Mouse (Mus musculus) stomach, postnatal 0 days (tissue): ENCODE measurements around the gene Mpg. TPM values are rescaled to one million over a fixed set of nuclear protein-coding genes. Genes with fewer than 3 reads are reported as not detected.

Experiments
- ATAC-seq: fragments of 200-750 bp; cut with Nextera tagmentation; 2 replicates; pipeline ENCODE4 v1.8.0; 2017; ENCODE audit not compliant: low FRiP score, low TSS enrichment
- DNase-seq: peaks from one replicate; pipeline ENCODE4 v3.0.0-alpha.2; 2016; ENCODE audit warnings: low spot score
- H3K27ac ChIP-seq: fragments of 300-500 bp; sonication (generic); replicated peaks from 2 replicates; pipeline ENCODE4 v1.5.1; 2014; ENCODE audit warnings: mild to moderate bottlenecking, control low read depth
- H3K27me3 ChIP-seq: fragments of 300-500 bp; sonication (generic); 2 replicates; pipeline ENCODE4 v1.6.1; 2014; ENCODE audit warnings: low read length; ENCODE audit not compliant: control insufficient read depth, insufficient read depth
- H3K36me3 ChIP-seq: fragments of 300-500 bp; sonication (generic); 2 replicates; pipeline ENCODE4 v1.6.1; 2014; ENCODE audit warnings: low read length, mixed read lengths; ENCODE audit not compliant: control insufficient read depth, insufficient read depth
- H3K4me1 ChIP-seq: fragments of 300-500 bp; sonication (generic); replicated peaks from 2 replicates; pipeline ENCODE4 v1.6.1; 2014; ENCODE audit warnings: antibody characterized with exemption; ENCODE audit not compliant: control insufficient read depth, insufficient read depth
- H3K4me2 ChIP-seq: fragments of 300-500 bp; sonication (generic); replicated peaks from 2 replicates; pipeline ENCODE4 v1.6.1; 2014; ENCODE audit warnings: low read depth, mild to moderate bottlenecking, control low read depth, moderate library complexity
- H3K4me3 ChIP-seq: fragments of 300-500 bp; sonication (generic); 2 replicates; pipeline ENCODE4 v1.5.1; 2014; ENCODE audit warnings: low read depth, low read length, control low read depth
- H3K9ac ChIP-seq: fragments of 300-500 bp; sonication (generic); 2 replicates; pipeline ENCODE4 v1.6.1; 2014; ENCODE audit warnings: mild to moderate bottlenecking, low read length, control low read depth, mixed read lengths
- H3K9me3 ChIP-seq: fragments of 300-500 bp; sonication (generic); 2 replicates; pipeline ENCODE4 v1.6.1; 2016; ENCODE audit warnings: low read length; ENCODE audit not compliant: control insufficient read depth
- CTCF ChIP-seq: IDR thresholded peaks from 2 replicates; pipeline ENCODE4 v1.5.1; 2016; ENCODE audit warnings: antibody characterized with exemption, low read depth, mild to moderate bottlenecking, moderate library complexity
- EP300 ChIP-seq: optimal IDR thresholded peaks from 2 replicates; pipeline ENCODE3; 2016; ENCODE audit warnings: antibody characterized with exemption
- WGBS: fragments of 180-500 bp; shearing (Covaris S2); extraction: QIAGEN DNeasy Blood & Tissue Kit; methylation state at CpG from one replicate; pipeline ENCODE4 v1.1.7; 2014; 5-methylcytosine and 5-hydroxymethylcytosine counted together
- polyA plus RNA-seq: library from polyadenylated mRNA; unstranded; fragments of >200 nt; fragmentation: Nextera tagmentation; extraction: Ambion mirVana; gene quantifications from 2 replicates; pipeline ENCODE4 v1.2.1, GENCODE M21; 2015

Mpg gene
- polyA plus RNA-seq, 1 experiment from 2014 or later, result 19.9 TPM

DNA sequence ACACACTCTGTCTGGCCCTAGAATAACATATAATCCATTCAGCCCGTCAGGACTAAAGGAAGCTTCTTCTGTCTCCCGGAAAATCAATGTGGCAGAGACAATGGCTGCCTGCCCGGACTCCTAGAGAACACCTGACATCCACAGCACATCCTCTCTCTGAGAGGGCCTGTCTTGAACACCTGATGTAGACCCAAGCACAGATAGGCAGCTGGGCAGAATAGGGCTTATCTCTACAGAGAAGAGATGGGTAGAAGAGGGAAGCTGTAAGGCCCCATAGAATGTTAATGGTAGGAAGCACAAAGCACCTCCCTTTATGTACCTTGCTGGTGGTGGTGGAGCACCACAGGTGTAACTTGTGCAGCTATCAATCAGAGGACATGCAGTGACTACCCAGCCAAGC is 15.9 kb downstream of the Mpg start:
- Histone ChIP-seq H3K4me3 (no peak overlapping the region), H3K4me1 (no peaks in the 10 kb centered on the region), H3K4me2 (no peak overlapping the region), H3K27me3 (no peaks in the 10 kb centered on the region), H3K36me3 (peaks cover 10% of the 10 kb centered on the region; the same call in 1 of the 2 replicates), H3K9me3 (no peaks in the 10 kb centered on the region), H3K9ac (no peak overlapping the region), H3K27ac (no peak overlapping the region)
- ATAC-seq (no peak), DNase-seq (no peak)
- no peak for TF ChIP-seq CTCF
- no peak for TF ChIP-seq EP300
- 88% methylated on average over 3 of the region's 3 CpGs for WGBS

DNA sequence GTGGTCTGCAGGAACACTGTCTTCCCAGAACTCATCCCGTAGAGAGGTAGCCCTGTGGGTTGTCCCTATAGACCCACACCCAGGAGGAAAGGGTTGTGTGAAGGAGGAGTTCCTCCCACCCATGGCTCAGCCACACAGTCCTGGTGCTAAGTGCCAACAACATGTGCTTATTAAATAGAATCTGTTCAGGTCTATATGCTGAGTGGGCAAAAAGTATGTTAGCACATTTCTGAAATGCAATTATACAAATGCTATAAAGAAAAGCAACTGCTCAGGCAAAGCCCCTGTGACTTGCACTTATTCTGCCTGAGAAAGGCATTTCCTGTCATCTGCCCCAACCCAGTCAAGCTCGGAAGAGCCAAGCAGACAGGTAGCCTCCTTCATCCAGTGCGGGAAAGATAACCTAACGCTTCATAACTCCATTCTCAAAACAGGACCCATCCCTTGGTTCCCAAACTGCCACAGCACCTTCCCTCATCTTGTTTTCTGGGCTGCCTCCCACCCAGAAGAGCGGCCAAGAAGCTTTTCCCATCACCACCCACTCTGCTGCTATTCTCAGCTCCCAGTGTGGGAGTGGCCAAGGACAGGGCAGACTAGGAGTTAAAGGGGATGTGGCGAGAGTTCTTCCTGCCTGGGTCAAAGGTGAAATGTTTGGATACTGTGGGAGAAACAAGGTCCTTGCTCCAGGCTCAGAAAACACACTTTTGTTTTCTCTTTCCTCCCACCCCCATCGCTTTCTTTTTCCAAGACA is 17.1 kb downstream of the Mpg start:
- H3K4me3 ChIP-seq, result no peak overlapping the region
- DNase-seq (no peak), ATAC-seq (no peak)
- H3K4me1 ChIP-seq, result no peaks in the 10 kb centered on the region
- TF ChIP-seq EP300 (no peak), CTCF (no peak)
- H3K36me3 ChIP-seq, result peaks cover 16% of the 10 kb centered on the region
- WGBS, result 72% methylated on average over 7 of the region's 7 CpGs
- no peak overlapping the region for H3K9ac ChIP-seq
- H3K27me3 ChIP-seq, result no peaks in the 10 kb centered on the region
- H3K9me3 ChIP-seq, result no peaks in the 10 kb centered on the region
- no peak overlapping the region for H3K4me2 ChIP-seq
- H3K27ac ChIP-seq, result peak overlapping the region; percentile 8; the same call in 1 of the 2 replicates

GRCm38 (mm10) chr11:32244064-32244463 is 17.8 kb downstream of the Mpg start:
- 58% methylated on average over 3 of the region's 3 CpGs for WGBS

DNA sequence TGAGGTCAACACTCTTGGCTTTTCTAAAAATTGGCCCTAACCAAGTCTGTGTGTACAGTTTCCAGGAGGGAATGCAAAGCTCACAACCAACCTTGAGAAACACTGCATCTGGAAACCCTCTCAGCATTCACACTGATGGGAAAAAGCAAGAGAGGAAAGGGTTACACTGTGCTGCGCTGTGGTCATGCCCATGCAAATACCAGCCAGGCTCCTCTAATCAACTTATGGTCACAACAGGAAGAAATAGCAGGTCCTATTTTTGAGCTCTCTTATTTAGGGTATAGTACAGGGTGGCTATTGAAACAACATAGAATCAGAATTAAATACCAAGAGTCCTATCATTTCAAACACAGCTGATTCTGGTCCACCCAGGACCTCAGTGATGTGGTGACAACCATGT is 18.3 kb downstream of the Mpg start:
- Histone ChIP-seq H3K9ac (no peak overlapping the region), H3K4me1 (no peaks in the 10 kb centered on the region), H3K4me3 (no peak overlapping the region), H3K36me3 (peaks cover 13% of the 10 kb centered on the region), H3K4me2 (no peak overlapping the region), H3K9me3 (no peaks in the 10 kb centered on the region), H3K27me3 (no peaks in the 10 kb centered on the region), H3K27ac (no peak overlapping the region)
- no peak for DNase-seq
- 85% methylated on average over 1 of the region's 1 CpGs for WGBS
- no peak for ATAC-seq
- TF ChIP-seq EP300, result no peak
- TF ChIP-seq CTCF, result no peak

More at GRCm38 (mm10) chr11:32244064-32244463, 17.8 kb downstream of the Mpg start:
- H3K9ac ChIP-seq, result no peak overlapping the region
- no peak for DNase-seq
- TF ChIP-seq CTCF (no peak), EP300 (no peak)
- H3K27ac ChIP-seq, result peak overlapping the region; percentile 8; the same call in 1 of the 2 replicates
- H3K4me3 ChIP-seq, result no peak overlapping the region
- no peaks in the 10 kb centered on the region for H3K4me1 ChIP-seq
- no peak for ATAC-seq
- no peaks in the 10 kb centered on the region for H3K27me3 ChIP-seq
- peaks cover 13% of the 10 kb centered on the region for H3K36me3 ChIP-seq
- no peak overlapping the region for H3K4me2 ChIP-seq
- no peaks in the 10 kb centered on the region for H3K9me3 ChIP-seq

GRCm38 (mm10) chr11:32245614-32246013 is 19.3 kb downstream of the Mpg start:
- Histone ChIP-seq H3K4me2 (no peak overlapping the region), H3K27ac (no peak overlapping the region), H3K9ac (no peak overlapping the region), H3K4me3 (no peak overlapping the region), H3K36me3 (peaks cover 13% of the 10 kb centered on the region), H3K4me1 (no peaks in the 10 kb centered on the region), H3K9me3 (no peaks in the 10 kb centered on the region), H3K27me3 (no peaks in the 10 kb centered on the region)
- no peak for DNase-seq
- ATAC-seq, result peak; percentile 77
- WGBS, result 88% methylated on average over 6 of the region's 6 CpGs
- no peak for TF ChIP-seq EP300

DNA sequence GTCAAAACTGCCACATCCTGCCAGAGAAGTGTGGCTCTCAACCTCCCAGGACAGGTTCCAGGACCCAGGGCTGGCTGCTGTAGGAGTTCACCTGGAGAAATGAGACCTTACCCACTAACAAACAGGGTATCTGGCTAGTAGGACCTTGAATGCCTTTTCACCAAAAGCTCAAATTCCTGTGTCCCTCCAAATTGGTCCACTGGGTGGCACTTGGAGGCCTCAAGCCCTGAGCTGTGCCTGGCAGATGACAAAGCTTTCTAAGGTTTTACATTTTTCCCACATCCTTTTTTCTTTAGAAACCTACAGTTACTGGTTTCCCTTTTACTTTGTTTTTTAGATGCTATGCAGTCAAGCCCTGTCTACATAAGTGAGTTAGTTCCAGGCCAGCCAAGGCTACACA is 20.8 kb downstream of the Mpg start:
- ATAC-seq (no peak), DNase-seq (no peak)
- TF ChIP-seq EP300, result no peak
- TF ChIP-seq CTCF, result peak; percentile 52
- Histone ChIP-seq H3K4me2 (no peak overlapping the region), H3K9ac (no peak overlapping the region), H3K27me3 (no peaks in the 10 kb centered on the region), H3K4me3 (no peak overlapping the region), H3K36me3 (peaks cover 13% of the 10 kb centered on the region), H3K4me1 (no peaks in the 10 kb centered on the region; the same call in 1 of the 2 replicates), H3K27ac (no peak overlapping the region), H3K9me3 (no peaks in the 10 kb centered on the region)
